Mouse (Mus musculus): ENCODE data around the gene Asb18.

Asb18 gene

GRCm38 (mm10) chr1:89901381-89901780, 113.1 kb downstream of the Asb18 start:
- DNase-seq (ENCODE audit: low spot score in 2 of 2) = no peak

Measured in heart, adult 9 months (tissue).